Mouse (Mus musculus) c-Kit-positive CD71-positive TER-119-negative erythroid progenitor cells, embryonic 14.5 days (primary cell): ENCODE measurements at regions not wholly inside any gene's neighbourhood (a gene's known extent, or its start where the extent isn't known, plus 50 kb on each side); places are given as distances from the start of the nearest gene placed in this dataset.

Experiments
- DNase-seq: peaks from one replicate; pipeline ENCODE4 v3.0.0-alpha.2; 2013; ENCODE audit warnings: low read depth

- DNase-seq: no peak
Measured at GRCm38 (mm10) chr15:63724543-63725186, 120.3 kb downstream of the Gsdmc2 start.

- no peak for DNase-seq
Measured at GRCm38 (mm10) chr15:63722991-63723390, 122.0 kb downstream of the Gsdmc2 start.

DNA sequence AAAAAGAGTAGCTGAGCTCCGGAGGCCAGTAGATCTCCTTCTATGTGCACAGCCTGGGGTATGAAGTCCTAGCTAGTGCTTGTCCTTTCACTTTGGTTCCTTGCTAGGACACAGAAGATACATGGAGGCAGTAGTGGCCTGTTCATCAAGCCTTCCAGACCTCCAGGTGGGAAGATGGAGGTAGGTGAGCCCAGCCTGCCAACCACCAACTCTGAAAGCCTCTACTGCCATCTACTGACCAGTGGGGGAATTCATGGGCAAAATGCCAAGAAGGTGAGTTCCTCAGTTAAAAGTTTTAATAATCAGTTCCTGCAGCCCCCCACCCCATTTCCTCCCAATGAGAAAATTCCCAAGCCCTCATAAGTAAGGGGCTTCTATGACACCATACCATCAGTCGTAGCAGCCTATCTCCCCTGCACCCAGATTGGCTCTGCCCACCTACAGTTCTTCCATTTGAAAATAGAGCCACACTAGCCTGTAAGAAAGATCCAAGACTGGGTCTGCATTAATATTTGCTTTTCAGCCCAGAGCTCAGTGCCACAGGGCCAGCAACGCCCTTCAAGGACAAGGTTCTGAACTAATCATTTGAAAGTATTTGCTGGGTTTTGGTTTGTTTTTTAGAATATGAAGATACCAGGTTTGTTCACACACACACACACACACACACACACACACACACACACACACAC lies 123.2 kb downstream of the Gsdmc2 start:
- peak; percentile 73 for DNase-seq

GRCm38 (mm10) chr15:63717812-63718211 lies 127.2 kb downstream of the Gsdmc2 start:
- no peak for DNase-seq

- DNase-seq: no peak
Measured at GRCm38 (mm10) chr15:63713697-63714096, 131.3 kb downstream of the Gsdmc2 start.

DNA sequence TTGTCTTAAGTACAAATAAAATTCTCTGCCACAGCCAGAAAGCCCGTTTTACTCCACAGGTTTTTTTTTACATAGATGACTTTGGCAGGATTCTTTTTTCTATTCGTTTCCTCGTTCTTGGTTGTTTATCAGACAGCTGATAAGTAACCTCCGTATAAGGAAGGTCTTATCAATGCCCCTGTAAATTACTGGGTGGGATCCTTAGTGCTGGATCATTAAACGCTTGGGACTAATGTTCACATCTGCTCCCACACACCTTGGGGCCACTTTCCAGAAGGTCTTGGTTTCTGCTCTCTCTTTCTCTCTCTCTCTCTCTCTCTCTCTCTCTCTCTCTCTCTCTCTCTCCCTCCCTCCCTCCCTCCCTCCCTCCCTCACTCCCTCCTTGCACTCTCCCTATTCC lies 134.6 kb downstream of the Gsdmc2 start:
- no peak for DNase-seq

DNA sequence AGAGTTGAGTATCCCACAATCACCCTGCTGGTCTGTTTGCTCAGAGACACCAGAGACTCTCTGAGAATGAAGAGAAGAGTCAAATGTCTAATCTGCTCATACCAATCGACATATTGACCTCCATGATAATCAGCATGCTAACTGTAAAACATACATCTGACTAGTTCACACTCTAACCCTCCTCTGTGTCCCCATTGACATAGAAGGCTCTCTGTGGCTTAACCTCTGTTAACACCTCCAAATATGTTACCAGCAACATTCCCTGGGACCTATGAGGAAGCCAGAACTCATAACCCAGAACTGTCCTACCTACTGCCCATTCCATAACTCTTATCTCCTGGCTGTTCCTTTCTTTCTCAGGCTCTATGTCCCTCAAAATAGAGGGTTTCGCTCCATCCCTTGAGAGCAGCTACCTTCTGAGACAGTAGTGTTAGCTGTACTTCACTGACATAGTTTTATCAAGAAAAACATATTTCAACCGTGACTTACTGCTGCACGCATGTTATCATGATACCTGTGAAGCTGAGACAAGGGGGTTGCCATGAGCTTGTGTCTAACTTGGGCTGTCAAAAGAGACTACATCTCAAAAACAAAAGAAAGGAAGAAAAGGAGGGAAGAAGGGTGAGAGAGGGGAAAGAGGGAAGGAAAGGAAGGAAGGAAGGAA lies 135.6 kb downstream of the Gsdmc2 start:
- DNase-seq: peak; percentile 59

GRCm38 (mm10) chr15:63704636-63705035 lies 140.3 kb downstream of the Gsdmc2 start:
- DNase-seq: no peak

DNA sequence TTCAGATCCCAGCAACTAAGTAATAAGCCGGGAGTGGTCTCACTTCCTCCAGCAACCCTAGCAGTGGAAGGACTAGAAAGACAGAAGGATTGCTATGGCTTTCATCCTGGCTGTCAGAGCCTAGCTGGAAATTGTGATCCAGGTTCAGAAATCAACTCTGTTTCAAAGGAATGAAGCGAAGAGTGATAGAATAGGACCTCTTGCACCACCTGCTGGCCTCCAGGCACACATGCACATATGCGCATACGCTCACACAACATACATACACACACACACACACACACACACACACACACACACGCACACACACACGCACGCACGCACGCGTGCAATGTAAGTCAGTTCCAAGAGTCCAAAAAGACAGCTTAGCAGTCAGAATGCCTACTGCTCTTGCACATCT lies 147.1 kb downstream of the Gsdmc2 start:
- no peak for DNase-seq

DNA sequence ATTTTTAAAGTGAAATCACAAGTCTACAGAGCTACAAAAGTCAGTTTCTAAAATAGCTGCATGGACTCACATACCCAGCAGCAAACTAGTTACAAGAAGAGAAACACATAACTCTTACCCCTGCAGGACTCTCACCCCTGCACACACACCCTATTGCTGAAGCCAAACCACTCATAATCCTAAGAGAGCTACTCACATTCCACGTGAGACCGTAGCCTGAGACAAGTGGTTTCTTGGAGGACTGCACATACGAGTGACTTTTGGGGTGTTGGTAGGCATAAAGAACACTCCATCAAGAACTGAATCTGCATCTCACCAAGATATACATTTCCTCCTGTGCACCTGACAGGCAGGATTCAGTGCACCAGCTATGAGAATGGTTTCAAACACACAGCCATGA lies 150.8 kb downstream of the Gsdmc2 start:
- DNase-seq: no peak

DNA sequence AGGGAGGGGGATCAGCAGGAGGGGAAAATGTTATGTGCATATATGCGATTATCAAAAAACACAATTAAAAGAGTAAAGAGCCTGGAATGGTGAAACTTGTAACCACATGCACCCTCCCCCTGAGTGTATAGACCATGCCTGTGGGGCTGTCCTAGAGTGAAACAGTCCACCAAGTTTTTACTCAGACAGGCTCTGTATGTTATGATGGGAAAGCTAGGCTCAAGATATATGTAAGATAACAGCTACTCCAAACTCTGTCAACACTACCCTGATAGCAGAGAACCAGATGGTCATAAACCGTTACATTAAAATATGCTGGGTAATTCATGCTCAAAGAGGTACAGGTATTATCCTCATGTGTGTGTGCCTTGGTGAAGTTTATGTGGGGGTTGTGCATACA lies 151.4 kb downstream of the Gsdmc2 start:
- no peak for DNase-seq

DNA sequence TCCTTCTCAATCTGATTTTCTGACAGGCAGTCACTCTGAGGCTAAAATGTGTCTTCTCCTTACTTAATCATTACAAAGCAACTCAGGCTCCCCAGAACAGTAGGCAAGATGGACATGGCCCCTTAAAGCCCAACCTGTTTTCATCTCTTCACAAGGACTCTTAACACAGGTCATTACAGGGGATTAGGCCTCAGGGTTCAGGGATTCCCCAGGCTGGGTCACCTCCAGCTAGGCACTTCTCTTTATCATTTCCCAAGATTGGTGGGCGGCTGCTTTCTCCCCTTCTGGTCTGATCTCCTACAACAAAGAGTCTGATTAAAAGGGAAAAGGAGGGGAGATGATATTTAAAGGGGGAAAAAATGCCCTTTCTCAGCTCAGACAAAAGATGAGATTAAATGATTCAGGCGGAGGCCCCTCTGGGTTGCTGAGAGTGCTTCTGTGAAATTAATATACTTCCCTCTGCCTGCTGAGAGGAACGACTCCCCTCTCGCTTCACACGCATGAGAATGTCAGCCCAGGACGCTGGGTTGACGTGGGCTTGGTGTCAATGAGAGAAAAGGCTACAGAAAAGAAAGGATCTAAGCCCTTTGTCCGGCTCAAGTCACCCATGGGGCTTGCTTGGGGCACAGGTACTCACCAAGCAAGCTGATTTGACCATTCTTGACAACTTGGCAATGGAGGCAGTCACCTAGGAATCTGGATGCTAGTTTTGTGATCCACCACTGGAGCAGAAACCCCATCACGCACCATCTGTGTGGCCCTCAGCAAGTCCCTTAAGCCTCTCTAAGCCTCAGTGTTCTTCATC lies 152.3 kb downstream of the Gsdmc2 start:
- DNase-seq: no peak

DNA sequence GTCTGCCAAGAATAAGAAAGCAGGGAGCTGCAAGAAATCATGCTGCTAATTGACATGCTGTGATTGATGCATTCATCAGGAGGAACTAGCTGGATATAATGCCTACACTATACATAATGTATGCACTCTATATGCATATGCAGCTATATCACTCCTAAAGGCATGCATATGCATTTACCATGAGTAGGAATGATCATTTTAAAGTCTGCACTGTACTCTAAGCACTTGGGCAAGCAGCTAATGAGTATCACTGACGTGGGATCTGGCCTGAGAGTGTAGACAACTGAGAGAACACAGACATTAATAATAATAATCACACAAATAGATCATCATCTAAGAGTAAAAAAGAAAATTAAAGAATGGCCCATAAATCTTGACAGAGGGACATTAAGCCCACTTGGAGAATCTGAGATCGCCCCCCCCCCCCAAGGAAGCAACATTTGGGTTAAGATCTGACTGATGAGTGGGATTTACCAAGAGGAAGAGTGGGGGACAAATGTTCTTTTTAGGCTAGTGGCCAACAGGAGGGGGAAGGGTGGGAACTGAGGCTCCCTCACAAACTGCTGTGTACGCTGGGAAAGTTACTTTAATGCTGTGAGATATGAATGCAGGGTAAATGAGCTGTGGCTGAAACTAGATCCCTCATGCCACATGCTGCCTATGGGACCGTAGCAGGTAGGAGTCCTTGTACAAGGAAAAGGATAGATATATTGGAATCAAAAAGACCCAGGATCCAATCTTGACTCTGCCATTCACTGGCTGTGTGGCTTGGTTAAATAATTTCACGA lies 155.0 kb downstream of the Gsdmc2 start:
- DNase-seq: no peak

- no peak for DNase-seq
Measured at GRCm38 (mm10) chr15:63687852-63688251, 157.1 kb downstream of the Gsdmc2 start.

DNA sequence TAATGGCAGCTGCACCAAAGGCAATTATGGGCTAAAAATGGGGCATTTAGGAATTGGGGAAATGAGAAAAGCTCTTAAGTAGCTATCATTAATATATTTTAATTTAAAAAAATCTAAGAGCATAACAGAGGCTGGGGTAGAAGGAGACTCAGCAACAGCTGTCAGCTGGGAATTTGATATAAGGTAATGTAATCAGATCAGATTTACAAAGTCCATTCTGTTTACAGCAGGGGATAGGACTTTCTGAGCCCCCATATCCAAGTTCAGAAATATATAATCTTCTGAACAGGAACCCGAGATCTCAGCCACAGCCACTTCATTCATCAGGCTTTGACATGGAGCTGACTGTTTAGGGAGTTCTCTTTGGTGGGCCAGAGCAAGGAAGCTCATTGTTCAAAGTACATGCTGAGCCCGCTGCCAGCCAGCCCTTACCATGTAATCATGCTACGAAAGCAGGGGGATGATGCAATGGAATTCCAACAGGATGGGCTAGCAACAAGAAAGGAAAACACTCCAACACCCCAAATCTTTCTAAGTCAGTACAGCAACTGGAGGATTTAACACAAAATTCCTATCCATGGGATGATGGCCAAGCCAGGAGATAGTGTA lies 157.9 kb downstream of the Gsdmc2 start:
- no peak for DNase-seq

DNA sequence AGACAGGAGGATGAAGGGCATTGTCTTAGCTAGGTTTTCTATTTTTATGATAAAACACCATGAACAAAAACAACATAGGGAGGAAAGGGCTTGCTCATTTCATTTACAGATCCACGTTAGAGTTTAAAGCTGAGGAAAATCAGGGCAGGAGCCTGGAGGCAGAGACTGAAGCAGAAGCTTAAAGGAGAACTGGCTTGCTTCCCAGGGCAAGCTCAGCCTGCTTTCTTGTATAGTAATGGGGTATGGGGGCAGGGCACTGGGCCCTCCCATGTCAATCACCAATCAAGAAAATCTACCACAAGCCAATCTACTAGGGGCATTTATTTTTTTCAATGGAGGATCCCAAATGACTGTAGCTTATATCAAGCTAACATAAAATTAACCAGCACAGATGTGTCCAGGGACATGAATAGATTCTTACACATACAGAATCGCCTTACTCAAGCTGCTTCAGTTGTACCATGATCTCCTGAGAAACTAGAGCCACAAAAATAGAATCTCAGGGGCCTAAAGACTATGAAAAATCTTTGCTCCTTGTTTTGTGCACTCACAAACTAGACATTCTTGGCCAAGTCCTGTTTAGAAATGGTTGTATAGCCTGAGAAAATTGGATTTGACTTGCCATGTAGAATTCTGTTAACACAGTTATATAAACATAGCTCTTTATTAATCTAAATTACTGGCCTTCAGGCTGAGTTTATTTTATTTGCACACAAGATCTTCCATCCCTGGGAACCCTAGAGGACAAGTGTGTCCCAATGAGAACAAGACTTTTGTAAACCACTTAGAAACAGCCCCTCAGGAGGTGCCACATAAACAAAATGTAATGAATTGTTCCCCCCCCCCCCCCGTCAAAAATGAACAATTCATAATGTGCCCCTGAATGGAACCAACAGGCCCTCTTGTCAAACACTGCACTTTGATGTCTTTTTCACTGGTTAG lies 164.7 kb downstream of the Gsdmc2 start:
- DNase-seq: no peak

DNA sequence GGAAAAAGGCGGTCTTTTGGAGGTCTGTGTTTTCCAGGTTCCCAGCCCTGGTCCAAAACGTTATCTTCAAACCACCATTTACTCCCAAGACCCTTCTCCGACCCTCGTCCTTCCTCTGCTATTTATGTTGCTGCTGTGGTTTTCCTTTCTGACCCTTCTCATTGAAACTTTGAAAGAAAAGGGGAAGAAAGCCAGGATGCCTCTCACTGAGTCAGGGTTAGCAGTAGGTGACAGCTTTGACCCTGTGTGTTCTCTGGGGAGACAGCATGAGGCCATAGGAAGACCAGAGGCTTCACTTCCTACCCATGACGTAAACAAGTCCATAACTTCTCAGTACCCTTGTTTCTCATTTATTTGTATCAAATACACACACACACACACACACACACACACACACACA lies 166.1 kb downstream of the Gsdmc2 start:
- DNase-seq: no peak

- DNase-seq: no peak
Measured at GRCm38 (mm10) chr15:63675491-63676036, 169.4 kb downstream of the Gsdmc2 start.

GRCm38 (mm10) chr15:63674404-63674803 lies 170.6 kb downstream of the Gsdmc2 start:
- DNase-seq: no peak

GRCm38 (mm10) chr15:63671081-63671480 lies 173.9 kb downstream of the Gsdmc2 start:
- DNase-seq: no peak
